Mouse (Mus musculus) lung, adult 2 months (tissue): ENCODE measurements around the gene Gfod1. TPM values are rescaled to one million over a fixed set of nuclear protein-coding genes. Genes with fewer than 3 reads are reported as not detected.

Experiments
- DNase-seq: peaks from one replicate; pipeline ENCODE4 v3.0.0; 2022
- H3K4me1 ChIP-seq: fragments of 200-500 bp; 2 replicates; pipeline ENCODE4 v1.6.1; 2011; ENCODE audit warnings: low read length; ENCODE audit not compliant: control insufficient read depth, insufficient read depth
- H3K4me3 ChIP-seq: fragments of 200-500 bp; replicated peaks from 2 replicates; pipeline ENCODE3; 2011; ENCODE audit warnings: low read depth, mild to moderate bottlenecking, control low read depth, low read length; ENCODE audit errors: extremely low read depth
- CTCF ChIP-seq: fragments of 200-500 bp; IDR thresholded peaks from 2 replicates; pipeline ENCODE4 v1.5.1; 2011; ENCODE audit warnings: mild to moderate bottlenecking, low read length, control low read depth; ENCODE audit not compliant: insufficient read depth
- POLR2A ChIP-seq: fragments of 200-500 bp; IDR thresholded peaks from 2 replicates; pipeline ENCODE4 v1.6.1; 2011; ENCODE audit warnings: low read depth, mild to moderate bottlenecking, control low read depth, low read length, borderline replicate concordance; ENCODE audit errors: extremely low read depth
- WGBS: fragments of 180-500 bp; shearing (Covaris S2); methylation state at CpG from one replicate; pipeline ENCODE4 v1.1.7; 2018; 5-methylcytosine and 5-hydroxymethylcytosine counted together
- polyA plus RNA-seq: library from polyadenylated mRNA; depleted of rRNA; stranded (reverse); fragments of >200 nt; gene quantifications from 2 replicates; pipeline ENCODE4 v1.2.3, GENCODE M21; 2012

Gfod1 gene
- polyA plus RNA-seq, 1 experiment = 12.9 TPM

DNA sequence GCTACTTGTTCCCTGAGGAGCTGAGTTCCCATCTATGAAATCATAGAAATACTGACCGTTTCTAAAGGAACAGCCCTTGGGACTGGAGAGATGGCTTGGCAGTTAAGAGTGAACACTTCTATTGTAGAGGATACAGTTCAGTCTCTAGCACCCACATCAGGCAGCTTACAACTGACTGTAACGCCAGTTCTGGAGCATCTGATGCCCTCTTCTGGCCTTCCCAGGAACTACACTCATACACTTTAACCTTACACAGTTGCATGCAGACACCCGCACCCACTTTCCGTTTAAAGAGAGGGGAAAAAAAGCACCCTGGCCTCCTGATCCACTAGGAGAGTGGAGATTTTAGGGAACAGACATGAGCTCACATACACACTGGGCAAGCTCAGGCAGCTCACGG lies 78.8 kb downstream of the Gfod1 start:
- 85% methylated on average over 5 of the region's 5 CpGs for WGBS
- no peak for DNase-seq
- Histone ChIP-seq H3K4me3 (no peak overlapping the region), H3K4me1 (peaks cover 4% of the 10 kb centered on the region; the same call in 1 of the 2 replicates)
- TF ChIP-seq CTCF (peak; percentile 29; the same call in 1 of the 2 replicates), POLR2A (no peak)

DNA sequence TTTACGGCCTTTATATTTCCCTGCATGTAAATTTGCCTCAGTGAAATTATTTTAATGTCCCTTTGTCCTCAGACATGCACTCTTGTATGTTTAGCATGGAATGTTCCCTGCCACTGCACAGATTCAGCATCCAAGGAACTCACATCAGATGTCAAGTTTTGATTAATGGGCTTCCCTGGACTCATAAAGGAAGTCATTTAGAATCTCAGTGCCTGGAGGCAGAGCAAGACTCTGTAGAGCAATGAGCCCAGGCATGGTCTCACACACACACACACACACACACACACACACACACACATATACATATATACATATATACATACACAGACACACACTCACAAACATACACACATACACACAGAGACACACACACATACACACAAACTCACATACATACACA lies 81.9 kb downstream of the Gfod1 start:
- DNase-seq = no peak
- Histone ChIP-seq H3K4me1 (0 out of 2 replicates have a peak, but pooled peaks cover 4% of the 10 kb centered on the region), H3K4me3 (no peak overlapping the region)
- 93% methylated on average over 1 of the region's 1 CpGs for WGBS
- no peak for TF ChIP-seq POLR2A
- no peak for TF ChIP-seq CTCF

DNA sequence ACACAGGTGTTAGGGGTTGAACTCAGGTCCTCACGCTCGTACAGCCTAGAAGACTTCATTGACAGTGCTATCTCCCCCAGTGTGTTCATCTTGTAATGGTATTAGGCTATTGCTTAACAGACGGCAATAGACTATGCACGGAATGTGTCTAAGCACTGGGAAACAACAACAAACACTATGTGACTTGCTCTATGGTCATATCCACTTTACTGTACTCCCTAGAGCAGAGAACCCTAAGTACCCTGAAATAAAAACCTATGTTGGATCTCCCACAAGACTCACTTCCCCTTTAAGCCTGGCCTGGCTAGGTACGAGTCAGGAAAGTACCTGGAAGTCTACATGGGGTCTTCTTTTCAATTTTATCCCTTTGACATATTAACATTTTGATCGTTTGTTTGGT lies 82.7 kb downstream of the Gfod1 start:
- no peak for DNase-seq
- TF ChIP-seq CTCF (no peak), POLR2A (no peak)
- H3K4me1 ChIP-seq = 0 out of 2 replicates have a peak, but pooled peaks cover 4% of the 10 kb centered on the region
- 80% methylated on average over 6 of the region's 6 CpGs for WGBS
- no peak overlapping the region for H3K4me3 ChIP-seq

DNA sequence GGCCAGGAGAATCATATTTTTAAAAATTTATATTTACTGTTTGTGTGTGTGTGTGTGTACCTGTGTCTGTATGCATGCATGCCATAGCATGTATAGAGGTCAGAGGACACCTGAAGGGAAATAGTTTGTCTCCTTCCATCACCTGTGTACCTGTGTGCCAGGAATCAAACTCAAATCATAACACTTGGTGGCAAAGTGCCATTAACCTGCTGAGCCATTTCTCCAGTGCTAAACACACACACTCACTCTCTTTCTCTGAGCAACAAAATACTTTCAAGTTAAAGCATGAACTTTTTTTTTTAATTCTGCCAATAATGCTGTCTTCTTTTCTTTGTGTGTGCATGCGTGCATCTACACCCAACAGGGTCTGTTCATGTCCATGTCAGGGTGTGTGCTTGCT lies 83.3 kb downstream of the Gfod1 start:
- Histone ChIP-seq H3K4me1 (peaks cover 10% of the 10 kb centered on the region; the same call in 1 of the 2 replicates), H3K4me3 (no peak overlapping the region)
- 73% methylated on average over 1 of the region's 1 CpGs for WGBS
- TF ChIP-seq POLR2A (no peak), CTCF (no peak)
- no peak for DNase-seq

DNA sequence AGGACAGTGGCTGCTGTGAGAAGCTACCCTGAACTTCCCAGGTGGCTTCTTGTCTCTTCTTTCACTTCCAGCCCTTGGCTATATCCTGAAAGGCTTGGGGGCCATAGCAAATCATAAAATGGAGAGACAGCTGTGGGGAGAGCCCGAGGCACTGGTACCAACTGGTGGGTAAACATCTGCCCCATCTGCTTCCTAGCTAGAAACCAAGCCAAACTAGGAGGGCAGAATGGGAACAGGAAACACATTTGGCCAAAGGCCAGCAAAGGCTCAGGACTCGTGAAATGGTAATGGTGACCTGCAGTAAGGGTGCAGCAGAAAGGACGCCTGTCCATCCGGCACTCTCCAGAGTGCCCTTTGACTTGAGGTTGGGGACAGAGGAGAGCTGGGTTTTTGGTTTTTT lies 85.2 kb downstream of the Gfod1 start:
- 25% methylated on average over 4 of the region's 4 CpGs for WGBS
- Histone ChIP-seq H3K4me3 (no peak overlapping the region), H3K4me1 (peaks cover 14% of the 10 kb centered on the region; the same call in 1 of the 2 replicates)
- TF ChIP-seq CTCF (no peak), POLR2A (no peak)
- no peak for DNase-seq

DNA sequence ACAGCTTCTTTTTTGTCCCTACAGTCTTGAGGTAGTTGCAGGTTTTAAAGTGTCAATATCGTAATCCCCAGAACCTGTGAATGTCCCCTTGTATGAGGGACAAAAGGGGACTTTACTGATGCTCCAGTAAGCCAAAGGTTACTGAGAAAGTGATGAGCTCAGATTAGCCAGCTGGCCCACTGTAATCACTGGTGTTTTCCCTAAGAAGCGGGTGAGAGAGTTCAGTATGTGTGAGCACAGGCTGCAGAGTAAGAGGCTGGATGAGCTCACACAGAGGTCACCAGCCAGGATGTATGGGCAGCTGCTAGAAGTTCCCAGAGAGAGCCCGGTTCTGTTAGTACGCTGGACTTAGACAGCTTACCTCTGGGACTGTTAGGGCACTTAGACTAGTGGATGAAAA lies 85.7 kb downstream of the Gfod1 start:
- DNase-seq = no peak
- peaks cover 14% of the 10 kb centered on the region; the same call in 1 of the 2 replicates for H3K4me1 ChIP-seq
- 55% methylated on average over 4 of the region's 4 CpGs for whole genome bisulfite sequencing
- no peak overlapping the region for H3K4me3 ChIP-seq
- no peak for TF ChIP-seq POLR2A
- no peak for TF ChIP-seq CTCF

DNA sequence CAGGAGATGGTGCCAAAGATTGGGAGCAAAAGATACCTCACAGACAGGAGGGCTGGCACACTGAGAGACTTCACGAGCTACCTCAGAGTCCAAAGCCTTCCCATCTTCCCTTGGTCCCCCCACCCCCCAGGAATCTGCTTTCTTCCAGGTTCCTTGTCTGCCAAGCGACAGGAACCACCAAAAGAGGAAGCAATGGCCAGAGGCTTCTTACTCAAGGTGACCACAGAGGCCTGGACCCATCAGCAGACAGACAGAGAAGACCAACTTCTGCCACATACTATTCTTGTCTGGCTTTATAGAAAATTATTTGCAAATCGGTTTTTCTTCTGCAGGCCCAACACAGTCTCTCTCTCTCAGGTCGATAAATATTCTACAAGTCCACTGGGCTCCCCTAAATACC lies 86.3 kb downstream of the Gfod1 start:
- H3K4me1 ChIP-seq = peaks cover 14% of the 10 kb centered on the region; the same call in 1 of the 2 replicates
- DNase-seq = no peak
- no peak overlapping the region for H3K4me3 ChIP-seq
- TF ChIP-seq POLR2A = no peak
- TF ChIP-seq CTCF = no peak
- 76% methylated on average over 4 of the region's 4 CpGs for WGBS

DNA sequence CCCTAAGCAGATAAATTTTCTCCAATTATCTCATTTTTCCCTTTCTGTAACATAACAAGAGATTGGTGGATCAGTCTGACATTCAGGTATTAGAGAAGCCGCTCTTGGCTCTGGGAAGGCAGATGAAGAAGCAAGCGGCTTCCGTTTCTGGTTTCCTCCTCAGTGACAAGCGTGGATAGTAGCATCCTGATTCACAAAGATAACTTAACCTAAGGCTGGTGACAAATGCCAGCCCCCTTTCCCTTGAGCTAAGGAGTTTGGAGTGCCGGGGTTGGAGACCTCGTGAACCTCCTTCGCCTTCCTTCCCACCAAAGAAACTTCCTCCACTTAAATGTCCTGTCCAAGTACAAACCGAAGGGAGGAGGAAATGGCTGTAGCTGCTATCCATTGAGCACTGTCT lies 86.9 kb downstream of the Gfod1 start:
- Histone ChIP-seq H3K4me1 (peaks cover 14% of the 10 kb centered on the region; the same call in 1 of the 2 replicates), H3K4me3 (no peak overlapping the region)
- 43% methylated on average over 8 of the region's 8 CpGs for WGBS
- no peak for DNase-seq
- TF ChIP-seq CTCF (no peak), POLR2A (no peak)

DNA sequence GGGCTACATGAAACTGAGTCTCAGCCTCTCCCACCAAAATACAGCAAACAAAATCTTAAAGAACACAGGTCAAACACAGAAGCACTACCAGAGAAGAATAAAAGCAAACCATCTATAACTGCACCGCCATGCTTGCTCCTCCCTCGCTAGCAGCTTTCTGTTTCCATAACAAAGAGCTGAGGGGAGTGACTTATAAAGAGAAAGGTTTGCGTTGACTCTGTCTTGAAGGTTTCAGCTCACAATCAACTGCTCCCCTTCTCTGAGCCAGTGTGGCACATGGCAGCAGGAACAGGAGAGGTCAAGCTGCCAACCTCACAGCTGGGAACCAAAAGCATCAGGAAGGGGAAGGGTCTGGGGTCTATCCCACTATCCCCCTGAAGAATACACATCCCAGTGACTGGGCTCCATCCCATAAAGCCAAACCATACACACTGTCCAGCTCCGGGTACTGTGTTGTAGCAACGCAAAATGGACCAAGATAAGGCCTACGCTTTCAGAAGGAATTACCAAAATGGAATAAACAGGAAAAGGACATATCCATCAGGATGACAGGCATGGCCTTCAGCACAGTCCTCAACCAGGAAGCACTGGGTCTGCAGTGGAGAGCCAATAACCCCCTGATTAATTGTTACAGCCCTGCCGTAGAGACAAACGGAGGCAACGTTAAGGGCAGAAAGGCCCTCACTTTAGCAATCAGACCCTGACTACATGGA lies 87.8 kb downstream of the Gfod1 start:
- 51% methylated on average over 9 of the region's 9 CpGs for WGBS

DNA sequence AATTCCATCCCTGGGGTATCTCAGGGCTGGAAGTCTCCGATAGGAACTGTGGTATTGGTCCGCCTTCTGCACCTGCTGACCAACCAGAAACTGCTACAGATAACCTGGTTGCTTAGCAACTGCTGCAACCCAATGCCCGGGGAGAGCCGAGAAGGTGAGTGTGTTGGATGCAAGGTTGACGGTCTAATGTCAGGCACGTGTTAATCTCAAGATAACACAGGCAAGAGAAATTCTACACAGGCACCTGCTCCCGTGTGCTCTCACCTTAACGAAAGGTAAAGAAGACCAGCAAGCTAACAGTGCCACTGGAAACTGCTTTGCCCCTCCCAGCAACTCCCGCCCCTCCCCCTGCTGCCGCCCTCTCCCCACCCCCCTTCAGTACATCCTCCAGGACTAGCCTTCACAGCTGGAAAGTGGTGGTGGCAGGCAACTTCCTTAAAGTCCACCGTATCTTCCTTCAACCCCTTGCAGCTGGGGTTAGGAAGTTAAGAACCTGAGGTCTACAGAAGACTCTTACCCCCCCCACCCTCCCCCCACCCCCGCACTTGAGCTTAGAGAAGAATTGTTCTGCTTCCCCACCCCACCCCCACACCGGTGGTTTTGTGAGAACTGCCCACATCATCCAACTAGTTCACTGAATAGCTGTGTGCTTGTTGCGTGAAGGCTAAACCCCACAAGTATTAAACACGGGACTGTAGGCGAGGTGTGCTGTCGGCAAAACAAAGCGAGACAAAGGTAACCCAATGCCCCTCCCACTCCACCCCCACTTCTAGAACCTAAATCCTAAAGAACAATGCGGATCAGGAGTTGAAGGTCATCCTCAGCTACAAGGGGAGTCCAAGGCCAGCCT lies 88.6 kb downstream of the Gfod1 start:
- peaks cover 19% of the 10 kb centered on the region; the same call in 1 of the 2 replicates for H3K4me1 ChIP-seq
- no peak for DNase-seq
- 31% methylated on average over 19 of the region's 19 CpGs for WGBS
- no peak overlapping the region for H3K4me3 ChIP-seq
- no peak for TF ChIP-seq CTCF
- TF ChIP-seq POLR2A = no peak

More for the DNA sequence above, 87.8 kb downstream of the Gfod1 start:
- Histone ChIP-seq H3K4me1 (peaks cover 14% of the 10 kb centered on the region; the same call in 1 of the 2 replicates), H3K4me3 (no peak overlapping the region)
- TF ChIP-seq POLR2A = no peak
- no peak for TF ChIP-seq CTCF
- DNase-seq = no peak
